Mouse (Mus musculus) testis, adult 2 months (tissue): ENCODE results near the gene Anapc4.

ENCODE experiments used
- CTCF ChIP-seq: fragments of 200-500 bp; IDR thresholded peaks from 2 replicates; pipeline ENCODE4 v1.5.1; 2012; ENCODE audit warnings: low read depth, mild to moderate bottlenecking, inconsistent platforms, low read length, moderate library complexity; ENCODE audit not compliant: control insufficient read depth, insufficient read depth, insufficient replicate concordance
- POLR2A ChIP-seq: fragments of 200-500 bp; IDR thresholded peaks from 2 replicates; pipeline ENCODE4 v1.6.1; 2012; ENCODE audit warnings: low read depth, mild to moderate bottlenecking, inconsistent platforms, low read length, moderate library complexity; ENCODE audit not compliant: control insufficient read depth

GRCm38 (mm10) chr5:52811056-52811455, 22.8 kb upstream of the Anapc4 start:
- TF ChIP-seq POLR2A, result no peak
- TF ChIP-seq CTCF, result no peak
